Mouse (Mus musculus) left cerebral cortex, postnatal 14 days (tissue): Measurements from ENCODE around the gene Inhba. TPM values are rescaled to one million over a fixed set of nuclear protein-coding genes. Genes with fewer than 3 reads are reported as not detected.

ENCODE experiments used
- DNase-seq, 2 experiments: peaks; one replicate each; pipeline ENCODE4 v3.0.0; 2021 to 2022; ENCODE audit warnings: low spot score in 2 of 2, mixed read lengths in 1 of 2
- intact Hi-C: fragments of 180-260 bp; cut with DNase I; formaldehyde crosslinking; loops from one replicate; pipeline ENCODE4 v1.15.1; 2025
- total RNA-seq, 2 experiments: library from RNA; stranded (reverse); gene quantifications; 2 replicates each; pipeline ENCODE4 v1.2.3; 2021

Inhba gene
- total RNA-seq, 2 experiments from 2014 or later = 8.2 to 12.1 TPM

- DNase-seq = peak; percentile 65 to 74
- intact Hi-C loops = loop anchor here (5.0 kb wide), 2 partner anchors 742 to 1412 kb away; no protein-coding TSS in a partner anchor
Observed at GRCm38 (mm10) chr13:16020659-16021058, 9.0 kb downstream of the Inhba start.

GRCm38 (mm10) chr13:16021181-16021580 is 9.5 kb downstream of the Inhba start:
- intact Hi-C loops = loop anchor here (5.0 kb wide), 2 partner anchors 741 to 1411 kb away; no protein-coding TSS in a partner anchor
- DNase-seq = peak; percentile 38 to 39

GRCm38 (mm10) chr13:16021849-16022248 is 10.2 kb downstream of the Inhba start:
- DNase-seq = no peak
- intact Hi-C loops = loop anchor here (5.0 kb wide), 2 partner anchors 740 to 1410 kb away; no protein-coding TSS in a partner anchor

GRCm38 (mm10) chr13:16022536-16022935 is 10.9 kb downstream of the Inhba start:
- DNase-seq = peak; percentile 25
- intact Hi-C loops = loop anchor here (5.0 kb wide), 2 partner anchors 740 to 1410 kb away; no protein-coding TSS in a partner anchor

GRCm38 (mm10) chr13:16023070-16024039 is 11.7 kb downstream of the Inhba start:
- peak; percentile 32 to 77 for DNase-seq

GRCm38 (mm10) chr13:16030557-16031057 is 19.0 kb downstream of the Inhba start:
- intact Hi-C loops = no loop called here
- DNase-seq = no peak

More at GRCm38 (mm10) chr13:16023070-16024039, 11.7 kb downstream of the Inhba start:
- intact Hi-C loops = loop anchor here (5.0 kb wide), 2 partner anchors 739 to 1409 kb away; no protein-coding TSS in a partner anchor

- intact Hi-C loops = no loop called here
- no peak for DNase-seq
Observed at GRCm38 (mm10) chr13:16032425-16032824, 20.8 kb downstream of the Inhba start.

GRCm38 (mm10) chr13:16032935-16033592 is 21.4 kb downstream of the Inhba start:
- DNase-seq = no peak
- intact Hi-C loops = no loop called here

GRCm38 (mm10) chr13:16069079-16069478 is 57.4 kb downstream of the Inhba start:
- intact Hi-C loops = no loop called here
- no peak for DNase-seq

GRCm38 (mm10) chr13:16077276-16077675 is 65.6 kb downstream of the Inhba start:
- no peak for DNase-seq
- intact Hi-C loops = no loop called here

GRCm38 (mm10) chr13:16078216-16078731 is 66.6 kb downstream of the Inhba start:
- intact Hi-C loops = no loop called here
- no peak for DNase-seq

- intact Hi-C loops = no loop called here
- no peak for DNase-seq
Observed at GRCm38 (mm10) chr13:16080205-16080604, 68.6 kb downstream of the Inhba start.
